Mouse (Mus musculus): ENCODE data around the gene Nr1h5.

DNA sequence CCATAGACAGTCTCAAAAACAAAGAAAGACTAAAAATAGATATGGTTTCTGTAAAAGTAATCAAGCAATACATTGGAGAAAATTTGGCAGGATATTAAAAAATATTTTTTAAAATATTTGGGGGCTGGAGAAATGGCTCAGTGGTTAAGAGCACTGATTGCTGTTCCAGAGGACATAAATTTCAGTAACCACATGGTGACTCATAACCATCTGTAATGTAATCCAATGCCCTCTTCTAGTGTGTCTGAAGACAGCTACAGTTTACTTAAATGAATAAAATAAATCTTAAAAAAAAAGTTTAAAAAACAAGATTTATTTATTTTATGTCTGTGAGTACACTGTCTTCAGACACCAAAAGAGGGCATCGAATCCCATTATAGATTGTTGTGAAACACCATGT lies 64.8 kb downstream of the Nr1h5 start:
- no peak for TF ChIP-seq CTCF (IDR thresholded peaks at IDR 0.05; ENCODE audit: low read depth)
- no peak for TF ChIP-seq EP300 (optimal IDR thresholded peaks at IDR 0.05)

Measured in stomach, postnatal 0 days (tissue).